Mouse (Mus musculus): Measurements from ENCODE around the gene Mettl26.

- no peak for TF ChIP-seq POLR2A (IDR thresholded peaks at IDR 0.05; ENCODE audit: borderline replicate concordance, low read depth, low read length)
- TF ChIP-seq CTCF (IDR thresholded peaks at IDR 0.05; ENCODE audit: low read depth, low read length), result no peak
Measured at GRCm38 (mm10) chr17:25838904-25839303, 36.0 kb upstream of the Mettl26 start.
